Mouse (Mus musculus): ENCODE data around the gene Dnaaf2.

- no peak for TF ChIP-seq CTCF (IDR thresholded peaks at IDR 0.05; ENCODE audit: insufficient read depth, low read length)
- TF ChIP-seq POLR2A (IDR thresholded peaks at IDR 0.05; ENCODE audit: borderline replicate concordance, extremely low read depth, low read depth, low read length): no peak
These were observed 40.1 kb upstream of the Dnaaf2 start for GRCm38 (mm10) chr12:69238284-69238683.

Data from lung, adult 2 months (tissue).